Mouse (Mus musculus): ENCODE results near the gene Slc2a9.
"Not testable (repeated sequence)": the region's sequence is repeated elsewhere in the genome, so short reads cannot be mapped to it uniquely, and the experiment has no call there.

Slc2a9 gene

GRCm38 (mm10) chr5:38500043-38500442 is 2.9 kb downstream of the Slc2a9 start:
- no peak for DNase-seq

GRCm38 (mm10) chr5:38499316-38499811 is 3.6 kb downstream of the Slc2a9 start:
- no peak for DNase-seq

GRCm38 (mm10) chr5:38498479-38498878 is 4.5 kb downstream of the Slc2a9 start:
- DNase-seq, result no peak

GRCm38 (mm10) chr5:38496491-38497057 is 6.4 kb downstream of the Slc2a9 start:
- DNase-seq, result no peak

- DNase-seq, result no peak
Observed at GRCm38 (mm10) chr5:38493890-38494289, 9.1 kb downstream of the Slc2a9 start.

GRCm38 (mm10) chr5:38491763-38492162 is 11.2 kb downstream of the Slc2a9 start:
- DNase-seq, result no peak

- DNase-seq, result no peak
Observed at GRCm38 (mm10) chr5:38489739-38490138, 13.2 kb downstream of the Slc2a9 start.

GRCm38 (mm10) chr5:38488673-38489615 is 14.0 kb downstream of the Slc2a9 start:
- no peak for DNase-seq

GRCm38 (mm10) chr5:38488026-38488425 is 14.9 kb downstream of the Slc2a9 start:
- DNase-seq, result no peak

- DNase-seq, result no peak
Observed at GRCm38 (mm10) chr5:38487247-38487646, 15.7 kb downstream of the Slc2a9 start.

GRCm38 (mm10) chr5:38485946-38486345 is 17.0 kb downstream of the Slc2a9 start:
- no peak for DNase-seq

- DNase-seq, result no peak
Observed at GRCm38 (mm10) chr5:38483518-38484110, 19.3 kb downstream of the Slc2a9 start.

GRCm38 (mm10) chr5:38480822-38481707 is 21.9 kb downstream of the Slc2a9 start:
- no peak for DNase-seq

- no peak for DNase-seq
Observed at GRCm38 (mm10) chr5:38479908-38480725, 22.8 kb downstream of the Slc2a9 start.

- DNase-seq, result not testable (repeated sequence)
Observed at GRCm38 (mm10) chr5:38479545-38479907, 23.4 kb downstream of the Slc2a9 start.

GRCm38 (mm10) chr5:38479027-38479426 is 23.9 kb downstream of the Slc2a9 start:
- no peak for DNase-seq

GRCm38 (mm10) chr5:38477731-38478445 is 25.1 kb downstream of the Slc2a9 start:
- DNase-seq, result no peak

- DNase-seq, result peak; percentile 80
Observed at GRCm38 (mm10) chr5:38476861-38477565, 25.9 kb downstream of the Slc2a9 start.

- DNase-seq, result no peak
Observed at GRCm38 (mm10) chr5:38470881-38471280, 32.1 kb downstream of the Slc2a9 start.

- DNase-seq, result peak; percentile 83
Observed at GRCm38 (mm10) chr5:38469891-38470578, 32.9 kb downstream of the Slc2a9 start.

Data from right cerebral cortex, postnatal 4 days (tissue).